Mouse (Mus musculus) neural tube, embryonic 13.5 days (tissue): ENCODE results near the gene Desi1. TPM values are rescaled to one million over a fixed set of nuclear protein-coding genes. Genes with fewer than 3 reads are reported as not detected.

Source experiments
- ATAC-seq: fragments of 200-750 bp; cut with Nextera tagmentation; 2 replicates; pipeline ENCODE4 v1.8.0; 2017; ENCODE audit warnings: low read depth, mild to moderate bottlenecking, moderate TSS enrichment, moderate library complexity
- H3K27ac ChIP-seq: fragments of 300-500 bp; sonication (generic); replicated peaks from 2 replicates; pipeline ENCODE4 v1.5.1; 2015; ENCODE audit warnings: moderate library complexity, mild to moderate bottlenecking, inconsistent platforms
- H3K27me3 ChIP-seq: fragments of 300-500 bp; sonication (generic); 2 replicates; pipeline ENCODE4 v1.6.1; 2015; ENCODE audit warnings: mild to moderate bottlenecking, inconsistent platforms
- H3K36me3 ChIP-seq: fragments of 300-500 bp; sonication (generic); 2 replicates; pipeline ENCODE4 v1.6.1; 2015; ENCODE audit warnings: mild to moderate bottlenecking, inconsistent platforms
- H3K4me1 ChIP-seq: fragments of 300-500 bp; sonication (generic); replicated peaks from 2 replicates; pipeline ENCODE4 v1.6.1; 2015; ENCODE audit warnings: inconsistent platforms
- H3K4me2 ChIP-seq: fragments of 300-500 bp; sonication (generic); 2 replicates; pipeline ENCODE4 v1.6.1; 2015; ENCODE audit warnings: inconsistent platforms, mild to moderate bottlenecking, moderate library complexity
- H3K4me3 ChIP-seq: fragments of 300-500 bp; sonication (generic); 2 replicates; pipeline ENCODE4 v1.5.1; 2015; ENCODE audit warnings: mild to moderate bottlenecking, inconsistent platforms
- H3K9ac ChIP-seq: fragments of 300-500 bp; sonication (generic); 2 replicates; pipeline ENCODE4 v1.6.1; 2015; ENCODE audit warnings: moderate library complexity, mild to moderate bottlenecking, inconsistent platforms
- H3K9me3 ChIP-seq: fragments of 300-500 bp; sonication (generic); 2 replicates; pipeline ENCODE4 v1.6.1; 2016; ENCODE audit warnings: inconsistent platforms
- WGBS: fragments of 180-500 bp; shearing (Covaris S2); methylation state at CpG from one replicate; pipeline ENCODE4 v1.1.7; 2015; 5-methylcytosine and 5-hydroxymethylcytosine counted together
- polyA plus RNA-seq: library from polyadenylated mRNA; unstranded; fragments of >200 nt; fragmentation: Nextera tagmentation; extraction: Ambion mirVana; gene quantifications from 2 replicates; pipeline ENCODE4 v1.2.1, GENCODE M21; 2015

Gene Desi1
- polyA plus RNA-seq, 1 experiment from 2014 or later = 46.2 TPM

DNA sequence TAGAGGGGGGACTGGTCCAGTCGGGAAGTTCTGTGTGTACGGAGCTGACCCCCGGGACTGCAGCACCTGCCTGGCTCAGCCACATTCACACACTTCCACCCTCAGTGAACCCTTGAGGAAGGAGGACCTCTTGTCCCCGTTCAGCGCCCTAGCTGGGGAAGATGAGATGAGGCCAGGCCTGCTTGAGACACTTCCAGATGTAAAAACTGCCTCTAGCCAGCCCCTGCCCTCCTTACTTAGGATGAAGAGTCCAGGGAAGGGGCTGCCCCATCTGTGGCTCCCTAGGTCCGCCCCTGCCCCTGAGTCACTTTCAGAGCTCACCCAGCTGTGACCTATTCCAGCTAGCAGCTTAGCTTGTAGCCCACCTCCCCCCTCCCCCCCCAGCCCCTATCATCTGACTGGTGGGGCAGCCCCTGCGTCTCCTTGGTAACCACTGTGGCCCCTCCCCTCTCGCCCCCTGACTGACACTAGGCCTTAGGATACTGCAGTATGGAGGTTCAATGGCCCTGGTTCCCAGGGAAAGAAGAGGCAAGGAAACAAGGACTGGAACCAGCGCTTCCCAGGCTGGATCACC is 90.4 kb downstream of the Desi1 start:
- Histone ChIP-seq H3K27me3 (no peaks in the 10 kb centered on the region), H3K4me3 (no peak overlapping the region), H3K4me1 (peaks cover 25% of the 10 kb centered on the region), H3K4me2 (0 out of 2 replicates have a peak overlapping the region, but pooled peaks have one; percentile 0), H3K9me3 (no peaks in the 10 kb centered on the region), H3K36me3 (peaks cover 35% of the 10 kb centered on the region), H3K27ac (peak overlapping the region; percentile 46), H3K9ac (peak overlapping the region; percentile 50; the same call in 1 of the 2 replicates)
- peak; percentile 32; the same call in 1 of the 2 replicates for ATAC-seq
- WGBS = 11% methylated on average over 9 of the region's 9 CpGs

Other genes starting within 250 kb of the Desi1 start
- gene Tef, start 231.4 kb downstream of the Desi1 start, polyA plus RNA-seq = 20.6 and 21.4 TPM in 2 replicates
- 13.5 and 16.5 TPM in 2 replicates for gene Tob2, start 175.1 kb downstream of the Desi1 start, polyA plus RNA-seq
- gene Phf5a, start 162.0 kb downstream of the Desi1 start, polyA plus RNA-seq = 111 and 129 TPM in 2 replicates
- gene Aco2, start 161.6 kb downstream of the Desi1 start, polyA plus RNA-seq = 252 and 268 TPM in 2 replicates
- 78.6 and 80.6 TPM in 2 replicates for gene Polr3h, start 107.6 kb downstream of the Desi1 start, polyA plus RNA-seq
- gene Csdc2, start 97.1 kb downstream of the Desi1 start, polyA plus RNA-seq = 117 and 127 TPM in 2 replicates
- 62.2 and 75.2 TPM in 2 replicates for gene Pmm1, start 72.9 kb downstream of the Desi1 start, polyA plus RNA-seq
- not detected in 2 replicates for gene 1700029P11Rik, start 53.3 kb downstream of the Desi1 start, polyA plus RNA-seq
- 45.0 and 46.7 TPM in 2 replicates for gene Xrcc6, start 46.0 kb downstream of the Desi1 start, polyA plus RNA-seq
- gene Snu13, start 13.7 kb upstream of the Desi1 start, polyA plus RNA-seq = 230 and 245 TPM in 2 replicates
- not detected in 2 replicates for gene 4930407I10Rik, start 25.3 kb upstream of the Desi1 start, polyA plus RNA-seq
- gene Mei1, start 36.1 kb upstream of the Desi1 start, polyA plus RNA-seq = 0.04 TPM in 1 of 2 replicates, not detected in the other
- gene Ccdc134, start 94.1 kb upstream of the Desi1 start, polyA plus RNA-seq = 13.0 and 14.7 TPM in 2 replicates
- 184 and 189 TPM in 2 replicates for gene Srebf2, start 113.3 kb upstream of the Desi1 start, polyA plus RNA-seq
- 0.72 and 0.82 TPM in 2 replicates for gene Shisa8, start 179.0 kb upstream of the Desi1 start, polyA plus RNA-seq
- 0.13 and 0.66 TPM in 2 replicates for gene Tnfrsf13c, start 190.5 kb upstream of the Desi1 start, polyA plus RNA-seq
- gene Cenpm, start 210.9 kb upstream of the Desi1 start, polyA plus RNA-seq = 15.2 and 16.5 TPM in 2 replicates
- 7.8 and 7.9 TPM in 2 replicates for gene 1500009C09Rik, start 218.5 kb upstream of the Desi1 start, polyA plus RNA-seq
- gene Sept3, start 241.0 kb upstream of the Desi1 start, polyA plus RNA-seq = 359 and 361 TPM in 2 replicates